ENCODE assay signal across 12 mouse cellular contexts in the genomic region with DNA sequence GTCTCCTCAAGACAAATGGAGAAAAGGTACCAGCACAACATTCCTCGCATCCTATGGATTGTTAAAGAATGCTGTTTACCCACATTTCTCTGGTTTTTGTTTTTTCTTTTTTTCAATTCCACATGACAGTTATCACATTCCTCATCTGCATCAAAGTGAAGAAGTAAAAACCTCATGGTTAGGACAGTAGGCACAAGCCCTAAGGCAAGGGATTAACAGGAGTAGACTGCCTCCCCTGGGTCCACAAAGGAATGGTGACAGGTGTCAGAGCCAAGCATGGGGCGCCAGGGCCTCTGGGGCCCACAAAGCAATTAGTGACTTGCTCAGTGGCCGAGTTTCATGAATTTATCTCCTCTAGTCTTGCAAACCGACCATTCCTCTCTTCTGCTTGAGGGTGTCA.
"Had no signal": no experiment of that assay in that cellular context is flagged by ENCODE, and none has a peak within 500 bp of the region (broad histone marks: within the 10 kb centered on the region; RNA-seq: fewer than 3 reads in every experiment).

No protein-coding gene starts in this region.

- H3K36me3 ChIP-seq: limb, embryonic 15.5 days; liver, embryonic 13.5 days; midbrain, embryonic 13.5 days; neural tube, embryonic 15.5 days had no signal

- DNase-seq: kidney, adult 18-20 months; kidney, postnatal 25 days; layer of hippocampus, adult 9-11 months; layer of hippocampus, postnatal 36 days; liver, embryonic 13.5 days; lung, adult 18-20 months; right cerebral cortex, postnatal 14 days; thymus, postnatal 36 days had no signal

- H3K9ac ChIP-seq: limb, embryonic 15.5 days; liver, embryonic 13.5 days; midbrain, embryonic 13.5 days; neural tube, embryonic 15.5 days had no signal

- H3K4me1 ChIP-seq: liver, embryonic 13.5 days; neural tube, embryonic 15.5 days had no signal

- H3K9me3 ChIP-seq: limb, embryonic 15.5 days; liver, embryonic 13.5 days; neural tube, embryonic 15.5 days had no signal

- H3K4me3 ChIP-seq: limb, embryonic 15.5 days; liver, embryonic 13.5 days; midbrain, embryonic 13.5 days; myocyte; neural tube, embryonic 15.5 days had no signal

- ATAC-seq: midbrain, embryonic 13.5 days had no signal

- H3K4me2 ChIP-seq: limb, embryonic 15.5 days; liver, embryonic 13.5 days; midbrain, embryonic 13.5 days; neural tube, embryonic 15.5 days had no signal

- H3K27me3 ChIP-seq: limb, embryonic 15.5 days; liver, embryonic 13.5 days; midbrain, embryonic 13.5 days; neural tube, embryonic 15.5 days had no signal

- H3K27ac ChIP-seq: limb, embryonic 15.5 days; liver, embryonic 13.5 days; midbrain, embryonic 13.5 days; neural tube, embryonic 15.5 days had no signal
